Mouse (Mus musculus) erythroblast, embryonic 14.5 days (primary cell): ENCODE data around the gene Slc12a8. TPM values are rescaled to one million over a fixed set of nuclear protein-coding genes. Genes with fewer than 3 reads are reported as not detected.

Experiments
- H3K27me3 ChIP-seq: 2 replicates; pipeline ENCODE4 v1.6.1; 2012; ENCODE audit warnings: inconsistent platforms; ENCODE audit not compliant: control insufficient read depth
- H3K36me3 ChIP-seq: 2 replicates; pipeline ENCODE4 v1.6.1; 2012; ENCODE audit warnings: mild to moderate bottlenecking, inconsistent platforms; ENCODE audit not compliant: control insufficient read depth
- H3K4me1 ChIP-seq: 2 replicates; pipeline ENCODE4 v1.6.1; 2012; ENCODE audit warnings: inconsistent platforms; ENCODE audit not compliant: control insufficient read depth
- H3K4me3 ChIP-seq: replicated peaks from 2 replicates; pipeline ENCODE3; 2012; ENCODE audit warnings: moderate library complexity, mild to moderate bottlenecking, inconsistent platforms
- H3K9me3 ChIP-seq: 2 replicates; pipeline ENCODE4 v1.6.1; 2012; ENCODE audit warnings: low read length, inconsistent platforms, mixed read lengths; ENCODE audit not compliant: control insufficient read depth
- GATA1 ChIP-seq: IDR thresholded peaks from 2 replicates; pipeline ENCODE4 v1.6.1; 2012; ENCODE audit warnings: low read length, inconsistent platforms, mixed read lengths
- TAL1 ChIP-seq: IDR thresholded peaks from 3 replicates; pipeline ENCODE4 v1.6.1; 2012; ENCODE audit warnings: low read length, inconsistent platforms, mixed read lengths
- polyA plus RNA-seq: library from polyadenylated mRNA; stranded (reverse); fragments of >175 nt; gene quantifications from 2 replicates; pipeline ENCODE4 v1.2.3, GENCODE M21; 2012

Gene Slc12a8
- polyA plus RNA-seq, 1 experiment: not detected

DNA sequence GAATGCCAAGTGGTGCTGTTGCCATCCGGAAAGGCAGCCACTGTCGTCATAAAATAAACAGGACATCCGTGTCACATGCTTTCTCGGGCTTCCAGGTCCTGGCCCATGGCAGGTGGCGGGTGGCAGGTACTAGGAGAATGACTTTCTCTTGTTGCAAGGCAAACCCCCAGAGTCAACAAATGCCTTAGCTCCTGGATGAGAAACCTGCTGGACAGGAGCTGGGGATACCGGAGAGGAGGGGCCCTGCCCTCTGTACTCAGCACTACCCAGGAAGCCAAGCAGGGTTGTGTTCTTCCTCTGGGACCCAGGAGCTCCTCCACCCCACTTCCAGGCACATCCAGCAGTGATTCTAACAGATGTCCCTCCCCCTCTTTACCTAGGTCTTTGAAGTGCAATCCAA, 4.6 kb upstream of the Slc12a8 start:
- no peaks in the 10 kb centered on the region; the same call in 1 of the 2 replicates for H3K4me1 ChIP-seq
- peaks cover 12% of the 10 kb centered on the region for H3K27me3 ChIP-seq
- TF ChIP-seq GATA1: no peak
- TF ChIP-seq TAL1: no peak
- no peaks in the 10 kb centered on the region for H3K36me3 ChIP-seq
- H3K4me3 ChIP-seq: no peak overlapping the region
- peaks cover 3% of the 10 kb centered on the region; the same call in 1 of the 2 replicates for H3K9me3 ChIP-seq

DNA sequence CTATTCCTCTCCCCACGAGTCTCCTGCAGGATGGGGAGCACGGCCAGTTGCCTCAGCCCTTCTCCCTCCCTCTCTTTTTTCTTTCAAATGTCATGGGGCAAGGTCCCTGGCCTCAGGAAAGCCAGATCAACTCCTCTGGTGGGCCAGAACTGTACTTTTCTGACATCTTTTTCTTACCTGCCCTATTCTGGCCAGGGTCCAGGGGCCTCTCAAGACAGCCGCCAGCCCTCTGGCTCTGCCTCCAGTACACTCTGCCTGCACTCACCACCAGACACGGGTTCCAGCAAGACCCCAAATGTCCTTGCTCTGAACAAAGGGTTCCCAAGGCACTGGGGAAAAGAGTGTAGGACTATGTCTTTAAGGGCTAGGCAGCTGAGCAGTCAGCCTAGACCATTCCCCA, 499 bp downstream of the Slc12a8 start:
- Histone ChIP-seq H3K9me3 (no peaks in the 10 kb centered on the region), H3K36me3 (no peaks in the 10 kb centered on the region), H3K27me3 (peaks cover 18% of the 10 kb centered on the region), H3K4me1 (no peaks in the 10 kb centered on the region; the same call in 1 of the 2 replicates), H3K4me3 (no peak overlapping the region)
- TF ChIP-seq GATA1 (no peak), TAL1 (no peak)

DNA sequence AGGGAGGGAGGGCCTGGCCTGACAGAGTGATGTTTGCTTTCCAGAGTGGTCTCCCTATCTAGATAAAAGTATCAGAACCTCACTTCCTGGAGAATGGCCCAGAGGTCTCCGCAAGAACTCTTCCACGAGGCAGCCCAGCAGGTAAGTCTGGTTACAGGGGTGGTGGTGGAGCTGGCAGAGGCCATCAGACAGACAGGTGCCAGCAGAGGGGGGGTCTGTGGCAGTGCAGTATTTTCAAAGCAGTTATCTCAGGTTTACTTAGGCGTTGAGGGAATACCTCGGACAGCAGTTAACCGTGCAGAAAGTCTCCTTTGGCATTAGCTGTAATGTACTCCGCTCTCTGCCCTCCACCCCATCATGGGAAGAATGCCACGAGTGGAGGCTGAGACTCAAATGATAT, 1.1 kb downstream of the Slc12a8 start:
- no peak for TF ChIP-seq GATA1
- TF ChIP-seq TAL1: no peak
- H3K4me1 ChIP-seq: no peaks in the 10 kb centered on the region; the same call in 1 of the 2 replicates
- no peaks in the 10 kb centered on the region for H3K9me3 ChIP-seq
- H3K36me3 ChIP-seq: no peaks in the 10 kb centered on the region
- H3K27me3 ChIP-seq: peaks cover 18% of the 10 kb centered on the region
- no peak overlapping the region for H3K4me3 ChIP-seq

DNA sequence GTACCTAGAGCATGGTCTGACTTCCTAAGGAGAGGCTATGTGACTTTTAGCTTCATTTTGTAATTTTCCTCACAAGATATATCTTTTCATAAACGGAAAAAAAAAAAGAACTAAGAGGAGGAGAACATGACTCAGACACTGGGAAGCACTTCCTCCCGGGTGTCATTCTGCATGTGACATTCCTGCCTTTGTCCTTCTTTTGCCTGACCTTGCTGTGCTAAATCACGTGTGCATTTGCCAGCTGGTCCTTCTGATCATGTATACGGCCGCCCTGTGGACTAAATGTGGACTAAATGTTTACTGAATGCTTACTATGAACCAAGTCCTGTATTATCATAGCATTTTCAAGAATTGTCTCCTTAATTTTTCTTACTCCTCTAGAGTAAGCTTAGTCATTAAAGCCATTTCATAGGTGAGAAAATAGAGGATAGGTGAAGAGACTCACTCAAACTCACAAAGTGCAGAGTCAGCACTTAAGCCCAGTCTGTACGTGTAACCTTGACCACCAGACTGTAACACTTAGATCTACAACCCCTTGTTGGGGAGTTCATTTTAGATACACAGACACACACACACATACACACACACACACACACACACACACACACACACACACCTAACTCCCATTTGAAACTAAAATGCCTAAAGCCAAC, 2.9 kb downstream of the Slc12a8 start:
- peaks cover 18% of the 10 kb centered on the region for H3K27me3 ChIP-seq
- no peaks in the 10 kb centered on the region; the same call in 1 of the 2 replicates for H3K4me1 ChIP-seq
- H3K36me3 ChIP-seq: no peaks in the 10 kb centered on the region
- H3K9me3 ChIP-seq: no peaks in the 10 kb centered on the region
- H3K4me3 ChIP-seq: no peak overlapping the region
- TF ChIP-seq GATA1 (no peak), TAL1 (no peak)

DNA sequence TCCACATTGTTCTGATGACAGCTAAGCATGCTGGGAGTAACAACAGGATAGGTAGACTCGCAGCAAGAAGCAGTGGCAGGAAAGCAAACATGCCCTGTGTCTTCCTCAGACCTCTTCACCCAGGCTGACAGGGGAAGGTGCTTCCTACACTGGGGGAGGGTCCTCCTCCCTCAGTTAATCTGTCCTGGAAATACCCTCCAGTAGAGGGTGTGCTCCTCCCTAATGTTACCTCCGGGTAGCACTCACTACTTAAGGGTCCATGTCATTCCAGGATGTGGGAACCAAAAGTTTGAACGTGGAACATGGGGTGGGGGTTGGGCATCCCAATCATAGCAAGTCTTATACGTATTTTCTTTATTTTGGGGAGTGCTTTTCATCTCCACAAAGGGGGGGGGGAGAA, 5.4 kb downstream of the Slc12a8 start:
- Histone ChIP-seq H3K27me3 (peaks cover 7% of the 10 kb centered on the region), H3K4me1 (no peaks in the 10 kb centered on the region), H3K36me3 (no peaks in the 10 kb centered on the region), H3K9me3 (no peaks in the 10 kb centered on the region), H3K4me3 (no peak overlapping the region)
- TF ChIP-seq GATA1: no peak
- no peak for TF ChIP-seq TAL1

DNA sequence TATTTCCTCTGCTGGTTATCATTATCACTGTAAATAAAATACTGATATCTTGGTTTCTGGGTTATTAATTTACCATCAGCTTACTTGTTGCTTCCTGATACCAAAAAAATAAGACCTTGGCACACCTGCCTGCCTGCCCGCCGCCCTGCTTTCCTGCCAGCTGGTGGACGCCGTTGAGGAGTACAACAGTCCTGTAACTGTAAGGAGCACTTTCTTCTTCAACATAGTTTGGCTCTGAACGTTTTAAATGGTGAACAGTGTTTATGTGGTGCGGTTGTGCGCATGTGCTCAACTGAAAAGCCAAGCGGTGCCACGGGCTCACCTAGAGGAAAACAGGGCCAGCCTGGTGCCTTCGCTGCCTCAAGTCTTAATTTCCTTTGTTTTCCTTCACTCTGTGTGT, 6.4 kb downstream of the Slc12a8 start:
- H3K9me3 ChIP-seq: no peaks in the 10 kb centered on the region
- H3K4me1 ChIP-seq: no peaks in the 10 kb centered on the region
- no peak for TF ChIP-seq GATA1
- TF ChIP-seq TAL1: no peak

DNA sequence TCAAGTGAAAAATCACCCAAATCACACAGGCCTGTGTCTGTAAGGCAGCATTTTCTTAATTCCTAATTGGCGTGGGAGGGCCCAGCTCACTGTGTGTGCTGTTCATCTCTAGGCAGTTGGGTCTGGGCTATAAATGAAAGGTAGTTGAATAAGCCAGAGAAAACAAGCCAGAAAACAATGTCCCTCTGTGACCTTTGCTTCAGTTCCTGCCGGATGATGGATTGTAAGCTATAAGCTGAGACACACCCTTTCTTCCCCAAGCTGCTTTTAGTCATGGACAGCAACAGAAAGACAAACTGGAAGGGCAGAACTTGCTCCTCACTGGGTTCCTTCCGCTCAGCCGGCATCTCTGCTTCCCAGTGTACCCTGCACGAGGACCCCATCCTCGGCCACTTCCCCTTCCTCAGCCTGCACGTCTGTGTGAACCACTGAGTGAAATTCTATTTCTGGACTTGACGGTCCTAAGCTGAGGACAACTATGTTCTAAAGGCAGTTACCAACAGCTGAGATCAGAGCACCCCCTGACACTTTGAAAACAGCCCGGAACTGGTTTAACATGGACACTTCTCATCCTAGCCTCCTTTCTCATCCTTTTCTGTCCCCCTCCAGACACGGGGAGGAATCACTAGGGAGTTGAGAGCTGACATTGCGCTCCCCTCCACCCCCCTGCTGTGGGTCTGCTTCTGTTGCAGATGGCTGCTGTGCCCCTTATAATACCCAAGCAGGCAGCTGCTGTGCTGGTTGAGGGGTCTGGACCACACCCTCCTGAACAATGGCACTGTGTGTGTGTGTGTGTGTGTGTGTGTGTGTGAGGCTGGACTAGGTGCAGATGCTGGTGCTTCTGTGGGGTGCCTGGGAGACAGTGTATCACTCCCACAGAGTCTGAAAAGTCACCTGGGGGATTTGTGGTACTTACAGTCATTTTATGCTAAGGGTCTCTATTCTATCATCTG, 12.7 kb downstream of the Slc12a8 start:
- H3K36me3 ChIP-seq: no peaks in the 10 kb centered on the region
- H3K4me1 ChIP-seq: no peaks in the 10 kb centered on the region
- no peak overlapping the region for H3K4me3 ChIP-seq
- no peaks in the 10 kb centered on the region for H3K9me3 ChIP-seq
- TF ChIP-seq TAL1 (no peak), GATA1 (no peak)
- H3K27me3 ChIP-seq: no peaks in the 10 kb centered on the region

More for the DNA sequence above, 6.4 kb downstream of the Slc12a8 start:
- Histone ChIP-seq H3K4me3 (no peak overlapping the region), H3K36me3 (no peaks in the 10 kb centered on the region), H3K27me3 (no peaks in the 10 kb centered on the region)

DNA sequence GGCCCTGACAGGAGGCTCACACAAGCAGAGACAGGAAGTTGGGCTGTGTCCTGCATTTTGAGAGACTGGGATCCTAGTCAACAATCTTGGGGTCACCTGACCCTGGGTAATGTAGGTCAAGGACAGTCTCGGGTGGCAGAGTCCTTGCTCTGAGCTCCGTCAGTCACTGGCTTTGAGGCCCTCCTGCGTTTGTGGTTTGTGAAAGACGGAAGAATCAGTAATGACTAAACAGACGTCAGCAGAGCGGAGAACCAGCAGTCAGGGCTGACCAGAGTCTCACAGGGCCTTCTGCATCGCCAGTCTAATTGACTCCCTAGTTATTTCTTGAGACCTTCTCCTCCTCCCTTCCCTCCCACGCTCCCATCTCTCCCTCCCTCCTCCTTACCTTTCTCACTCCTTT, 14.1 kb downstream of the Slc12a8 start:
- Histone ChIP-seq H3K4me3 (no peak overlapping the region), H3K36me3 (no peaks in the 10 kb centered on the region), H3K27me3 (no peaks in the 10 kb centered on the region), H3K9me3 (no peaks in the 10 kb centered on the region), H3K4me1 (no peaks in the 10 kb centered on the region)
- TF ChIP-seq TAL1: no peak
- TF ChIP-seq GATA1: no peak

DNA sequence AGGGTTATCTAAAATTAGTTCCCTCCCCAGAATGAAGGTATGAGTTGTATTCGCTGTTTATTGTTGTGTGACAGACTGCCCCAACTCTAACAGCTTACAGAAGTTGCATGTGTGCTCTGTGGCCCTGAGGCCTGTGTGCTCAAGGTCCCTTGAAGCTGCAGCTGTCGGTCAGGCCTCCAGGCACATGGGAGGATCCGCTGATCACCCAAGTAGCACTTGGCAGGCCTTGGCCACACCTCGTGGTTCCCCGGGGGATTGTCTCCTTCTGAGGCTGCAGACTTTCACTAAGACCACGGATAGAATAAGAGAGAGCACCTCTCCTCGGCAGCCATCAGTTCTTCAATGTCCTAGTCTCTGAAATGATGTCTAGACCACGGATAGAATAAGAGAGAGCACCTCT, 19.3 kb downstream of the Slc12a8 start:
- H3K4me3 ChIP-seq: no peak overlapping the region
- H3K9me3 ChIP-seq: no peaks in the 10 kb centered on the region
- H3K4me1 ChIP-seq: no peaks in the 10 kb centered on the region
- no peaks in the 10 kb centered on the region for H3K36me3 ChIP-seq
- H3K27me3 ChIP-seq: no peaks in the 10 kb centered on the region
- no peak for TF ChIP-seq TAL1
- TF ChIP-seq GATA1: no peak
